Mouse (Mus musculus): ENCODE measurements around the gene Vsig10l. TPM values are rescaled to one million over a fixed set of nuclear protein-coding genes. Genes with fewer than 3 reads are reported as not detected.

Gene Vsig10l
- total RNA-seq (2021): 1 to 10 TPM; 7.0 to 7.2 TPM
- long read RNA-seq, experiment 1, partial matches to known transcripts: 2 of 2 reads
- long read RNA-seq, experiment 1, other reads (novel, unspliced or antisense): 0 of 2 reads
- long read RNA-seq, experiment 2, partial matches to known transcripts: 2 of 4 reads
- long read RNA-seq, experiment 2, other reads (novel, unspliced or antisense): 2 of 4 reads

DNA sequence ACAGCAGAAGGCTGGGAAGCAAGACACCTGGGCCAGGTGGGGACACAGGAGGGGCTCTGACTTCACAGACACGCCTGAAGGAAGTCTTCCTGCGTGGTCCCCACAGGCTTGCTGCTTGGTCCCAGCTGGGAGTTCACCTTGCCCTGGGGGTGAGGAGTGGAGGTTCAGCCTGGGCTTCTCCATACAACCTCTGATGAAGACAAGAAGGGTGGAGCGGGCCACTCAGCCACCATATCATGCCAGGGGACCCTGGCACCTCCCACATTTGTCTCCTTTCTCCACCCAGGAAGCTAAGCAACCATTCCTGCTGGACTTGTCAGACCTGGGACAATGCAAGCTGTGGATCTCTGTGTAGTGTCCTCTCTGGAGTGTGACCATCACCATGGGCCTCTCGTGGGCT lies at the start of gene Vsig10l:
TSS of gene Vsig10l (plus strand) at position 301 of the 400 bp plus-strand sequence.
- no peak for DNase-seq (ENCODE audit: low spot score in 2 of 2)

- DNase-seq (ENCODE audit: low spot score in 2 of 2): no peak
Measured at GRCm38 (mm10) chr7:43417298-43417697, 45.7 kb upstream of the Vsig10l start.

DNA sequence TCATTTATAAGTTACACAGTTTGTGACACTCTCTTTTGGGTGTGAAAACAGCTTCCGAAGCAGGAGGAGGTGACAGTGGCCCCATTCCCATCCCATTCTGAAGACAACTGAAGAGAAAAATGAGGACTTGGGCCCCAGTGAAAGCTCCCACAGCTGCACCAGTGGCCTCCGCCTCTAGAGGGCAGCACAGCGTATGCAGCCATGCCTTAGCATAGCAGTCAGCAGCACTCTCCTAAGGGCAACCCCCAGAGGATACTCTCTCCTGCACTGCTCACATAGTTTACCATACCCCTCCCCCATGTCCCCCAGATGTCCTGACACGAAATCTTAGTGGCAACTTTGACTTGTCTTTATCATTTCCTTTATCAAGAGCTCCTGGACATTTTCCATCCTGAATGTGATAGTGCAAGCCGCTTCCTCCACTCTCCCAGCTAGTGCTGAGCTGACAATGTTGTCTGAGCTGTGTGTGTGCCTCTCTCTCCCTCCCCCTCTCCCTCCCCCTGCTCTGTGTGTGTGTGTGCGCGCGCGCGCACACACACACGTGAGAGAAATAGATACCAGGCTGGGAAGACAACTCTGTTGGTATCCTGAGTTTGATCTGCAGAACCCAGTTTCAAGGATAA lies 39.8 kb upstream of the Vsig10l start:
- peak; percentile 60 to 76 for DNase-seq (ENCODE audit: low spot score in 2 of 2)

DNA sequence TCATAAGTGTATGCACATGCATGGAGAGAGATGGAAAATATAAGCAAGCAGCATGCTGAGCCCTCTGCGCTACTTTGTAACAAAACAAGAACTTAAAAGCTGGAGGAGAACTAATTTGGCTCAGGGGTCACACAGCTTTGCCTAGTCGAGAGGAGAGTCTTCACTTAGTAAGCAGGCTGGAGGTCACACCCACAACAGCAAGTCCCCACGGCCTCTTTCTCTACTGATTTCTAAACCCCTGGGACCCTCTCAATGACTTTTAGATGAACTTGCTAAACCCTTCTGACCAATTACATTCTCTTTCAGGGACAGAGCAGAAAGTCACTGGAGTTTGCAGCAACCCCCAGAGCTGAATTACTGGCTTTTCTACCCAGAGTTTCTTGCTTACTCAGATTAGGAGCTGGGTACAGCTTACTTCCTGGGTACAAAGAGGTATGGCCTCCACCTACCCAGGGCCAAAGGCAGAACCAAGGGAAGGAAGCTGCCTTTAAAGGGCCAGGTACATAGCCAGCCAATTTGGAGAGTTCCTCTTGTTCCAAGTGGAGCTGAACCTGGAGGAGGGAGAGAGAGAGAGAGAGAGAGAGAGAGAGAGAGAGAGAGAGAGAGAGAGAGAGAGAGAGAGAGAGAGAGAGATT lies 38.8 kb upstream of the Vsig10l start:
- no peak for DNase-seq (ENCODE audit: low spot score in 2 of 2)

DNA sequence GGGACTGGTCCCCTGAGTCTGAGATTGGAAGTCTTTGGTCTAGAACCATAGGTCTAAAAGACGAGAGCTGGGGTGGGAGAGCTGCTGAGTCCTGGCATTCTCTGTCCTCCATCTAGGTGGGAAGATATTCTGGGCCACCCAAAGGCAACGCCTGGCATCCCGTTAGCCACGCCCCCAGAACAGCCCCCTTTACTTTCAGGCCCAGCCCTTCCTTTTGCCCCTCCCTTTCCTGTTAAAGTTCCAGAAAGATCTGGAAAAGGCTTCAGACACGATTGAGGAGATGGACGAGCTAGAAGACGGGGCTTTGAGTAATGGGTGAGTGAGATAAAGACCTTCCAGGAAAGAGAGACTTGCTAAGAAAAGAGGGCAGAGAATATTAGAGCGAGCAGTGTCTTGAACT lies 35.5 kb upstream of the Vsig10l start, which contains the start of gene Lim2:
TSS of gene Lim2 (plus strand) at position 265 of the 400 bp plus-strand sequence.
- DNase-seq (ENCODE audit: low spot score in 2 of 2): no peak

DNA sequence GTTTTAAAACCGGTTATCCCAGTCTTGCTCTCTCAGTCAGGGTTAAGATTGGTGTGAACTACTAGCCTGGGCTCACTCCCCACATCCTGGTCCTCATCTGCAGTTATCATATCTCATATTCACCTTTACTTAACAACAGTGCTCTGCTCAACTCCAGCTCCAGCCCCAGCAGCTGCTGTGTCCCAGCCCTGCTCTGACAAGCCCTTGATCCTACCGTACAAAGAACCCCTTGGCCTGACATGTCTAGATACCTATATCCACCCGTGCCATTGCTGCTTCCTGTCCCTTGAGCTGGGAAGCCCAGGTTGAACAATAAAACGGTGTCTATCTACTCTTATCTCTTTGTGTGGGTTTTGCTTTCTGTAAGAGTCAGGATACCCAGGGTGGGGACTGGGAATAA lies 33.5 kb upstream of the Vsig10l start:
- DNase-seq (ENCODE audit: low spot score in 2 of 2): no peak

GRCm38 (mm10) chr7:43432891-43433290 lies 30.1 kb upstream of the Vsig10l start:
- DNase-seq (ENCODE audit: low spot score in 2 of 2): no peak

DNA sequence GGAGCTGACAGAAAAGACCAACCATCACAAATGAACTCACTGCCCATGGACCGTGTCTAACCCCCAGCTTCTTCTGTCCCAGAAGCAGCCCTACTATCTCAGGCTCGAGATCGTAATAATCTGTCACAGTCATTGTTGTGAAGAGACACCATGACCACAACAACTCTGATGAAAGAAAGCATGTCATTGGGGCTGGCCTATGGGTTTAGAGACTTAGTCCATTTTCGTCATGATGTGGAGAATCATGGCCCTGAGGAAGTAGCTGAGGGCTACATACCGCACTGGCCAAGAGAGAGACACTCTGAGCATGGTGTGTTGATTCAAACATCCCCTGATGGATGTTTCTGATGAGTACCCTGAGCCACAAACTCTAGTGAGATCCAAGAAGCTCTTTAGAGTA lies 28.3 kb upstream of the Vsig10l start:
- no peak for DNase-seq (ENCODE audit: low spot score in 2 of 2)

DNA sequence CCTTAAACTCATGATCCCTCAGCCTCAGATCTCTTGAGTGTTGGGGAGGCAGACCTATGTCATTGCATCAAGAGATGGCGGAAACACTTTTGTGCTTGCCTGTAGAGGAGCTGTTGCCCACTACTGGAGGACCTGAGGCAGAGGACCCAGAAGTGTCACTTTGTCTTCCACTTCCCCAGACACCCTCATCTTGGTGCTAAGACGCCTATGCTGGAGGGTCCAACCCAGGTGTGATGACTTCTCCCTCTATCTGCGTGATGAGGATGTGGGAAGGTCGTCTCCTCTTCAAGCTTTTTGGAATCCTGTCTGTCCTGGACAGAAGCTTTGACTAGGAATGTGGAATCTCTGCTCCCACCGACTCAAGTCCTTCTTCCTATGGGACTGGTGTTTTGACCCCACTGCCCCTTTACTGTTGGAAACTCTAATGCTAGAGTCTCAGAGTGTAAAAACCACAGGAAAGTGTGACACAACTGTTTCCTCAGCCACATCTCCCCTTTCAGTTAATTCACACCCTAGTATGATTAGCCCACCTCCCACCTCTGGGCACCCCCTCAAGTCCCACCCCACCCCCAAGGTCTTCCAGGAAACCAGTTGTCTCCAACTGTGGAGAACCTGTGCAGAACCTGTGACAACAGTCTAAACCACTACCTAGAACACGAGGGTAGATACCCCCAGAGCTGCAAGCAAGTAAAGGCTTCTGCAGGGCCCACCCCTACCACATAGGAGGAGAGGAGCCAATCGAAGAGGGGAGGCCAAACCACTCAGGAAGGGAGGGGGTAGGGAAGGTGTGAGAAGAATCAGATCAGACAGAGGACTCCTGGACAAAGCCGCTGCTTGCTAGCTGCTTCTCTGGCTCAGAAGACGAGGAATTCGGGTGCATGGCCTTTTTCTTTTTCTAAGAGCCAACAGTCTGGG lies 26.4 kb upstream of the Vsig10l start, which contains the start of gene Nkg7:
TSS of gene Nkg7 (plus strand) at position 733 of the 915 bp plus-strand sequence.
- no peak for DNase-seq (ENCODE audit: low spot score in 2 of 2)

- DNase-seq (ENCODE audit: low spot score in 2 of 2): no peak
Measured at GRCm38 (mm10) chr7:43438611-43439010, 24.3 kb upstream of the Vsig10l start.

DNA sequence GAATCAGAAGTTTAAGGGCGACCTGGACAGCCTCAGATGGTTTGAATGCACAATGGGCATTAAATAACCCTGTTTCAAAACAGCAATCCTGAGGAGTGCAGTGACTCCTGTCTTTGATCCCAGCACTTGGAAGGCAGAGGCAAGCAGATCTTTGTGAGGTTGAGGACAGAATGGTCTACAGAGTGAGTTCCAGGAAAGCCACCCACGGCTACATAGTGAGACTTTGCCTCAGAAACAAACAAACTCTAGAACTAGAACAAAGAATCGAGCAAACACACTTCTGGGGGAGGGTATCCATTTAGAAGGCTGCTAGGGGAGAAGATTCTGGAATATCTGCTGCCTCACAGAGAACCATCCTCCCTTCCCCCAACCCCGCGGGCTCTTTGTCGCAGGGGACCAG lies 22.5 kb upstream of the Vsig10l start, which contains the start of gene Cldnd2:
TSS of gene Cldnd2 (plus strand) at position 301 of the 400 bp plus-strand sequence.
- DNase-seq (ENCODE audit: low spot score in 2 of 2): no peak

GRCm38 (mm10) chr7:43441071-43441470 lies 21.9 kb upstream of the Vsig10l start:
- DNase-seq (ENCODE audit: low spot score in 2 of 2): no peak

DNA sequence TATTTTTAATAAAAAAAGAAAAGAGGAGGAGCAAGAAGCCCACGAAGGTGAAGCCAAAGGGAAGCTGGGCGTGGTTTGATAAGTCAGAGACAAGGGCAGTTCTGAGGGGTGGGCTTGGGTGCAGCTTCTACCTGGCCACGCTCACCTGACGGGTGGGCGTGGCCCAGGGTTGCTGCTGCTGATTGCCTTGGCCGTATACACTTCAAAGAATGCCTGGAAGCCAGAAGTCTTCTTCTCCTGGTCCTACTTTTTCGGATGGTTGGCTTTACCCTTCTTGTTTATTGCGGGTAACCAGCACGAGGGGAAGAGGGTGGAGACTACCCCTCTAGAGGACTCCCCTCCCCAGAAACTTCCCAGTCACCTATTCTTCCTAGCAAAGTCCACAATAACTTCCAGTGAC lies 20.3 kb upstream of the Vsig10l start:
- no peak for DNase-seq (ENCODE audit: low spot score in 2 of 2)

DNA sequence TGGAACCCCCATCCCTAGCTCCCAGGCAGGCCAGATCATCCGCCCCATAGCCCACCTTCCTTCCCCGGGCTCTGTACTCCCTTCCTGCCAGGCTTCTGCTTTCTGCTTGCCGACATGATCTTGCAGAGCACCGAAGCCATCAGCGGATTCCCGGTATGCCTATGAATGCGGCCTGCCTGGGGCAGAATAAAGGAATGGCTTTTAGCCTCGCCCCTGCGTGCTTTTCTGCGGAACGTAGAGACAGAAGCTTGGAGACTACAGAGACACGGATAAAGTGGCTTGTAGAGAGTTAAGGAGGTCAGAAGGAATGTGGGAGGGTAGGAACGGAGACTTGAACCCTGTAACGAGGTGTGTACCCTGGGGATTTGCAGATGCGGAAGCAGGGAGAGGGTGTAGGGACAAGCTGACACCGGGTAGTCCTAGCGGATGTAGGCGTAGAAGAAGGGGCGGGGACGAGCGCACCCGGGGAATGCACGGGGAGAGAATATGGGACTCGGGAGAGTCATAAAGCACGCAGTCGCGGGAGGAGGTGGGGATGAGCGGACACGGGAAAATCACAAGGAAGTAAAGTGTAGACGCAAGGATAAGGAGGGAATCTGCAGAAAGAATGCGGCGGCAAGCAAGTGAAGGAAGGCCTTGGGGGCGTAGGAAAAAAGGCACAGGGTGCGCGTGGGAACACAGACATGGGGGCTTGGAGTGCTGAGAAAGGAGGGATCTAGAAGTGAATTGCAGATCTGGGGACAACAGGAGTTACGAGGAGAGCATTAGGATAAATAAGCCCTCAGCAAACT lies 19.6 kb upstream of the Vsig10l start:
- peak; percentile 57 to 67 for DNase-seq (ENCODE audit: low spot score in 2 of 2)

DNA sequence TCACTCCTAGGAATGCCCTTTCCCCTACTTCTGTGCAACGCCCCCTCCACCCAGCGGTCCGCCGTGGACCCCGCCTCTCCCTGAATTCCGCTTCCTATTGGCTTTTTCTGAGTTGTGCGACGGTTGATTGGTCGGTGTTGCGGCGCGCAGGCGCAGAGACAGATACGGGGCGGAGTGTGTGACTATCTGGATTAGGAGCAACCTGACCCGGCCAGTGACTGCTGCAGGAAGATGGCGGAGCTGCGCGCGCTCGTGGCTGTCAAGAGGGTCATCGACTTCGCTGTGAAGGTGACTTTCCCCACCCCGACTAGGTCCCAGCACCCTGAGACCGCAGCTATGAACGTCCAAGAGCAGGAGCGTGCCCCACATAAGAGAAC lies 19.0 kb upstream of the Vsig10l start, which contains the start of the genes Etfb and Gm45233:
TSS of gene Etfb (plus strand) at position 167 of the 377 bp plus-strand sequence.
TSS of gene Gm45233 (plus strand) at position 212 of the 377 bp plus-strand sequence.
- DNase-seq (ENCODE audit: low spot score in 2 of 2): peak; percentile 72 to 92

DNA sequence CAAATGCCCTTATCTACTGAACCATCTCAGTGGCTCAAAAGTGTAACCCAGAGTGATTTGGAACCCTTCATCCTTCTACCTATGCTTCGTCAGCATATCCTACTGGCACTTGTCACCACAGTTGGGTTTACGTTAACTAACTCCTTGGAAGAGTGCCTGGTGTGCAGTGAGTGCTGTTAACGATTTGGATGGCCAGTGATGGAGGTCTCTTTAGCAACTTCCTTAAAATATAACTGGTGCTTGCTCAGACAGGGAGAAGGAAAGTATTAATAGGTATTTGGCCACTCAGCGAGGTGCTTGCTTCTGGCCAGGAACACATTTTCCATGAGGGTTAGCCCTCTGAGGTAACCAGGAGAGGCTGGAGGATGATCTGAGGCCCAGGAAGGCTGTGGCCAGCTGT lies 15.2 kb upstream of the Vsig10l start:
- DNase-seq (ENCODE audit: low spot score in 2 of 2): no peak

GRCm38 (mm10) chr7:43448246-43448645 lies 14.7 kb upstream of the Vsig10l start:
- no peak for DNase-seq (ENCODE audit: low spot score in 2 of 2)

- no peak for DNase-seq (ENCODE audit: low spot score in 2 of 2)
Measured at GRCm38 (mm10) chr7:43449811-43450210, 13.1 kb upstream of the Vsig10l start.

DNA sequence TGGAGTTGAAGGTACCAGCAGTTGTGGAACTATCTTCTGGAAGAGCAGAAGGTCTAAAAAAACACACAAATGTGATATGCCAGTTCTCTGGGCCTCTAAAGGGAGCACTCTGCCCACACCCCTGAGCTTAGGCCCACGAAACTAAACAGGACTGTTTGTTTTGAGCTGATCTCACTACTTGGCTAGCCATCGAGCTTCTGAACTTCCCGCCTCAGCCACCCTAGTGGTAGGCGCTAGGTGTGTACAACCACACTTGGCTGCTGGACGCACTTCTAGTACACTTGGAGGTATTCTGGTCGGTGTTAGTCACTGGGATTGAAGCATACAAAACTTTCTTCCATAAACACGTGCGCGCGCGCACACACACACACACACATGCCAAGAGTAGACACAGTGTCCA lies 11.2 kb upstream of the Vsig10l start:
- DNase-seq (ENCODE audit: low spot score in 2 of 2): no peak

GRCm38 (mm10) chr7:43452609-43453008 lies 10.3 kb upstream of the Vsig10l start:
- DNase-seq (ENCODE audit: low spot score in 2 of 2): no peak
